Mouse (Mus musculus): Measurements from ENCODE around the gene Mab21l1.

DNA sequence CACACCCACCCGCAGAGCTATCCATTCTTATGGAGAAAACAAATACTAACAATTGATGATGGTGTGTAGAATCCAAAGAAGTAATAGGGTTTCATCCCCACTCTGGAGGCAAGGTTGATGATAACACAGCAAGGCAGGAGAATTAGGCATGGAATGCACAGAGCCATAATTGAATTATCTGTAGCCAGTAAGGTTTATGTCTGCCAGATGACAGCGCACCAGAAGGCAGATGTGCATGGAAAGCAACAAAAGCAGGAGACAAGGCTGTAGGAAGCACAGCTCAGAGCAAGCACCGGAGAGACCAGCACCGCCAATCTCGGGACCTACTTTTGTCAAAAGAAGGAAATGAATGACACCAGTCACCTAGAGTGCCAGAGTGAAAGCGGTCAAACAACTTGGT lies 28.4 kb upstream of the Mab21l1 start:
- no peak for TF ChIP-seq CTCF (IDR thresholded peaks at IDR 0.05; ENCODE audit: low read depth)
- TF ChIP-seq EP300 (IDR thresholded peaks at IDR 0.05; ENCODE audit: low read depth), result no peak
